In the genomic region with DNA sequence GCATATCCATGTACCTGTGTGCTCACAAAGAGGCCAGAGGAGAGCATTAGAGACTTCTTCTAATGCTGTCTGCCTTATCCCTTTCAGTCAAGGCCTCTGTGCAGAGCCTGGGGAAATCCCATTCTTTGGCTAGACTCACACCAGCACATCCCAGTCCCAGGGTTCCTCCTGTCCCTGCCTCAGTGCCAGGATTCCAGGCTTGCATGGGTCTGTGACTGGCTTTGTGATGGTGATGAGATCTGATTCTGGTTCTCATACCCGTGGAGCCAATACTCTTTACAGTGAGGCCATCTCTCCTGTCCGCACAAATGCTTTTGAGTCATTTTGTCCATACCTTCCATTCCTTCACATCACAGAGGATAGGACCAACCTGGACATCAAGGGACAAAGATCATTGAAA, we compare ENCODE assay signal across 15 mouse cellular contexts.
"Had no signal": no experiment of that assay in that cellular context is flagged by ENCODE, and none has a peak within 500 bp of the region (broad histone marks: within the 10 kb centered on the region; RNA-seq: fewer than 3 reads in every experiment).

No protein-coding gene starts in this region.

- DNase-seq: heart, postnatal 10 days; heart, postnatal 36 days; heart, postnatal 4 days; kidney, adult 11 months; kidney, adult 18-20 months; kidney, adult 2 months; kidney, adult 8-10 months; kidney, adult 9 months; kidney, postnatal 10 days; kidney, postnatal 14 days; kidney, postnatal 25 days; kidney, postnatal 36 days; kidney, postnatal 4 days; layer of hippocampus, adult 9-11 months; layer of hippocampus, postnatal 36 days had no signal
